ENCODE assay signal across 9 mouse cellular contexts in genomic region chrX:73451949-73452348, GRCm38 (mm10). TPM values are rescaled to one million over a fixed set of nuclear protein-coding genes. Genes with fewer than 3 reads are reported as not detected.
A peak's percentile ranks its signal among the peaks of the same experiment; 100 is the strongest.
DNase-seq lines count a peak whose midpoint lies in the region; TF ChIP-seq lines count a peak whose summit lies in the region.
"Had no signal": no experiment of that assay in that cellular context is flagged by ENCODE, and none has a peak within 500 bp of the region (broad histone marks: within the 10 kb centered on the region; RNA-seq: fewer than 3 reads in every experiment).

No protein-coding gene starts in this region.

- peak; percentile 54 to 75 (median 60) for TF ChIP-seq CTCF in MEL (IDR thresholded peaks at IDR 0.05 in 2 of 3, conservative IDR thresholded peaks at IDR 0.05 in 1 of 3; ENCODE audit: control insufficient read depth in 1 of 3, insufficient read depth in 1 of 3, low read depth in 2 of 3, low read length in 3 of 3, poor library complexity in 1 of 3, severe bottlenecking in 1 of 3)

- intact Hi-C loops in left cerebral cortex, postnatal 14 days (cut with DNase I): loop anchor here (5.0 kb wide), 1 partner anchor 35 kb away; no protein-coding TSS in a partner anchor

- peak; percentile 22 to 61 for DNase-seq in kidney, adult 8-10 months
- DNase-seq in kidney, adult 11 months: no peak
- DNase-seq in MEL (ENCODE audit: low read depth, low spot score): peak; percentile 51
- peak; percentile 82 to 92 for DNase-seq in cerebellum, postnatal 14 days
- DNase-seq in gastrocnemius, postnatal 25 days: peak; percentile 25
- DNase-seq in left cerebral cortex, postnatal 14 days (ENCODE audit: low spot score in 2 of 2): peak; percentile 33 to 67
- peak; percentile 62 for DNase-seq in naive thymus-derived CD4-positive, alpha-beta T cell, adult 2 months (ENCODE audit: low read depth)
- DNase-seq in thymus, postnatal 25 days: peak; percentile 67

- H3K9ac ChIP-seq in MEL (ENCODE audit: control insufficient read depth, low read depth, low read length, poor library complexity, severe bottlenecking): no peak overlapping the region

- no peaks in the 10 kb centered on the region for H3K36me3 ChIP-seq in MEL (ENCODE audit: control insufficient read depth in 1 of 2, insufficient read depth in 2 of 2, low read length in 2 of 2)

- TF ChIP-seq POLR2A in MEL (IDR thresholded peaks at IDR 0.05; ENCODE audit: control insufficient read depth in 1 of 2, insufficient read depth in 1 of 2, low read depth in 1 of 2, low read length in 2 of 2, poor library complexity in 1 of 2): no peak

- TF ChIP-seq EP300 in MEL (IDR thresholded peaks at IDR 0.05; ENCODE audit: low read depth in 1 of 2, low read length in 2 of 2): no peak

- H3K4me3 ChIP-seq in MEL (ENCODE audit: control insufficient read depth in 1 of 2, insufficient read depth in 1 of 2, low read depth in 2 of 2, low read length in 2 of 2): no peak overlapping the region

- peak; percentile 11; the same call in 1 of the 2 replicates for TF ChIP-seq RAD21 in MEL (IDR thresholded peaks at IDR 0.05; ENCODE audit: low read depth, low read length)

- H3K79me2 ChIP-seq in MEL (ENCODE audit: control insufficient read depth, insufficient read depth, low read length, poor library complexity): no peaks in the 10 kb centered on the region

- no peak overlapping the region for H3K27ac ChIP-seq in MEL (ENCODE audit: control insufficient read depth, low read depth, low read length)

- H3K27me3 ChIP-seq in MEL (ENCODE audit: control insufficient read depth in 1 of 2, insufficient read depth in 2 of 2, low read length in 2 of 2): no peaks in the 10 kb centered on the region

- H3K4me1 ChIP-seq in MEL (ENCODE audit: control insufficient read depth in 1 of 2, insufficient read depth in 2 of 2, low read length in 2 of 2): no peaks in the 10 kb centered on the region

- H3K9me3 ChIP-seq in MEL (replicated peaks; ENCODE audit: insufficient read depth, low read length): no peaks in the 10 kb centered on the region

TF ChIP-seq in MEL, 35 proteins besides CTCF, POLR2A, EP300 and RAD21:
- TF ChIP-seq SMC3 (IDR thresholded peaks at IDR 0.05; ENCODE audit: low read depth, low read length) (peak; percentile 52), CHD2 (IDR thresholded peaks at IDR 0.05; ENCODE audit: low read length) (no peak)

RNA-seq across cellular contexts. Expression of gene Haus7, which starts 6.9 kb away (rescaled TPM):
- total RNA-seq in MEL (2012; rRNA removed): 19.7 and 24.0 TPM in 2 replicates
- 10 to 100 TPM in 1 of 2 experiments, not detected in 1; 27.9 TPM for polyA plus RNA-seq in MEL (2012; ENCODE audit: insufficient read depth in 1 of 2, insufficient read length in 2 of 2, low read depth in 1 of 2, low replicate concordance in 2 of 2, missing spikeins in 1 of 2)
- 10 to 100 TPM in 1 of 2 experiments, 1 to 10 TPM in 1; 9.8 to 13.3 TPM for total RNA-seq in gastrocnemius, postnatal 25 days (2021)
- total RNA-seq in left cerebral cortex, postnatal 14 days (2021): 1 to 10 TPM; 8.6 TPM

RNA-seq across cellular contexts. Expression of gene Trex2, which starts 16.8 kb away (rescaled TPM):
- not detected in 2 replicates for total RNA-seq in MEL (2012; rRNA removed)
- not detected for polyA plus RNA-seq in MEL (2012; ENCODE audit: insufficient read depth in 1 of 2, insufficient read length in 2 of 2, low read depth in 1 of 2, low replicate concordance in 2 of 2, missing spikeins in 1 of 2)
- not detected for total RNA-seq in gastrocnemius, postnatal 25 days (2021)
- total RNA-seq in left cerebral cortex, postnatal 14 days (2021): not detected
- polyA plus RNA-seq: limb, embryonic 11.5 days had no signal

RNA-seq across cellular contexts. Expression of gene Bgn, which starts 31.5 kb away (rescaled TPM):
- not detected in 2 replicates for total RNA-seq in MEL (2012; rRNA removed)
- not detected for polyA plus RNA-seq in MEL (2012; ENCODE audit: insufficient read depth in 1 of 2, insufficient read length in 2 of 2, low read depth in 1 of 2, low replicate concordance in 2 of 2, missing spikeins in 1 of 2)
- 100 to 1,000 TPM; 116 to 139 TPM for total RNA-seq in gastrocnemius, postnatal 25 days (2021)
- 10 to 100 TPM; 27.0 to 29.0 TPM for total RNA-seq in left cerebral cortex, postnatal 14 days (2021)

RNA-seq across cellular contexts. Expression of gene Zfp92, which starts 41.1 kb away (rescaled TPM):
- not detected in 2 replicates for total RNA-seq in MEL (2012; rRNA removed)
- polyA plus RNA-seq in MEL (2012; ENCODE audit: insufficient read depth in 1 of 2, insufficient read length in 2 of 2, low read depth in 1 of 2, low replicate concordance in 2 of 2, missing spikeins in 1 of 2): not detected
- under 1 TPM in 1 of 2 experiments, not detected in 1; 0.05 TPM for total RNA-seq in gastrocnemius, postnatal 25 days (2021)
- total RNA-seq in left cerebral cortex, postnatal 14 days (2021): 1 to 10 TPM; 1.5 to 2.1 TPM

RNA-seq across cellular contexts. Expression of gene Atp2b3, which starts 50.9 kb away (rescaled TPM):
- total RNA-seq in MEL (2012; rRNA removed): not detected in 2 replicates
- polyA plus RNA-seq in MEL (2012; ENCODE audit: insufficient read depth in 1 of 2, insufficient read length in 2 of 2, low read depth in 1 of 2, low replicate concordance in 2 of 2, missing spikeins in 1 of 2): not detected
- total RNA-seq in gastrocnemius, postnatal 25 days (2021): 10 to 100 TPM; 10.6 to 11.8 TPM
- 10 to 100 TPM; 77.4 to 83.1 TPM for total RNA-seq in left cerebral cortex, postnatal 14 days (2021)

Comparison
In these comparisons a context has a peak if more than half of its experiments do, and no peak if none do; other contexts are left out.
1. RNA of gene Bgn, which starts 31.5 kb away (total RNA-seq): 116 to 139 TPM in gastrocnemius, postnatal 25 days and 27.0 to 29.0 TPM in left cerebral cortex, postnatal 14 days; not detected in MEL; every median in the first group is over 10 times any median in the second.